Mouse (Mus musculus) T-helper 1 cell (primary cell): ENCODE results near the gene Tubd1.

Source experiments
- in situ Hi-C: fragments of 300-600 bp; cut with MboI, MseI; formaldehyde crosslinking; loops from one replicate; pipeline ENCODE4 v1.15.1; 2025; ENCODE audit warnings: high pct_unique_total_duplicates

Gene Tubd1

DNA sequence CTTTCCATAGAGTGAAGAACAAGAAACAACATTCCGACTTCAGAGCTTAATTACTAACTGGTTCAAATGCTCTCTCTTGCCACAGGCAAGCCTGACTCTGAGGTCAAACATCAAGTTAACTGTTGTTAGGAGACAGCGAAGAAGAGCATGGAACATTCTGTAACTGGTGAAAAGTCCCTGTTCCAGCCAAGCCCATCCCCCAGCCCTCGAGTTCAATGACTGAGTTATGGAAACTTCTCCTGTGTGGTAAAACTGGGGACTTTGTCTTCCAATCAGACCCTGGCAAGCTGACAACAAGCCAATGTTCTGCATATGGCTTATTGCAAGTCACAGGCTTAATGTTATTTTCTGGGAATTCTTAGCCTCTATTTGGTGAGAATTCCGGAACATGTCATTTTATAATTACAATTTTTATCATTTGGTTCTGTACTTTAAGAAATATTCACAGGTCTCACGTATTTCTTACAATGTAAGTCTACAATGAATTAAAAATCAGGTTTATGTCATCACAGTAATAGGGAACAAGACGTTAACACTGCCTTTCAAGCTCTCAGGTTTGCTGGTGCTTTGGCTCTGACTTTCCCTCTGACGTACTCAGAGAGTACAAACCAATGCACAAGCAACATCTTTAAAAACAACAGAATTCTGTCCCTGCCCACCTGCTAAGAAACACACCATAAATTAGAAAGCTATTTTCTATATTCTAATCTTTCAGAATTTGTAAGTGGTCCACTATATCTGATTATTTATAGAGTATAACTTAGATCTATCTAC is 51.6 kb downstream of the Tubd1 start:
- in situ Hi-C loops: loop anchor here (10.0 to 25.0 kb wide), 2 partner anchors 1141 to 1732 kb away; partner anchors contain the start of gene Supt4a

- in situ Hi-C loops: loop anchor here (10.0 to 25.0 kb wide), 2 partner anchors 1140 to 1732 kb away; partner anchors contain the start of gene Supt4a
Observed at GRCm38 (mm10) chr11:86596976-86597375, 52.2 kb downstream of the Tubd1 start.

GRCm38 (mm10) chr11:86598154-86598553 is 53.4 kb downstream of the Tubd1 start:
- in situ Hi-C loops: loop anchor here (10.0 to 25.0 kb wide), 2 partner anchors 1139 to 1733 kb away; partner anchors contain the start of gene Supt4a

DNA sequence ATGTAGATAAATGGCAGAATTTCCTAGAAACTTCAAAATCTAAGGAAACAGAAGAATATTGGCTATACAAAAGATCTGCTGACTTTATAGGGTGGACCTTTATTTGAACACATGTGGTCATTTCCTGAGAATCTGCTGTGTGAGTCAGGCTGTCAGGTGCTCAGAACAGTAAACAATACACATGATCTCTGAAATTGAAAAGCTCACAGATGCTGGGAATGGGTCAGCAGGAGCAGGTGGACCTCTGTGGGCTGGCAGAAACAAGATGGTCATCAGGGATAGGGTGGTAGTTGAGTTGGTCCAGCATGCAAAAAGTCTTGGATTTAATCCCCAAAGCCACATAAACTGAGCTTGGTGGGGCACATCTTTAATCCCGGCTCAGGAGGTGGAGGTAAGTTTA is 53.8 kb downstream of the Tubd1 start:
- in situ Hi-C loops: loop anchor here (10.0 to 25.0 kb wide), 2 partner anchors 1139 to 1734 kb away; partner anchors contain the start of gene Supt4a

- in situ Hi-C loops: loop anchor here (10.0 to 25.0 kb wide), 2 partner anchors 1138 to 1735 kb away; partner anchors contain the start of gene Supt4a
Observed at GRCm38 (mm10) chr11:86599378-86600208, 54.8 kb downstream of the Tubd1 start.

DNA sequence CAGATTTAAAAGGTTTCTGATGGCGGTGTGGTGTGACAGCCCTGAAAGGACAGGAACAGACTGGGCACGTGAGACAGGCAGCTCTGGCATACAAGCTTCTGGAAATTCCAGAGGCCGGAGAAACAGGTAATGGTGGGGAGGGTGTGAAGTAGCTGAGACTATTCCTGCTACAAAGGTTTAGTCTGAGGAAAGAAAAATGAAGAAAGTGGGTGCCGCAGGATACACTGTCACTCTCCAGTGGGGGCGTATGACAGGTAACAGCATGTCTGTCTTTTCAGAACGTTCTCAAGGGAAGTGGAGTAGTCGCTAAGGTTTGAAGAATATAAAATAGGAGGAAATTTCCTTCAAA is 55.4 kb downstream of the Tubd1 start:
- in situ Hi-C loops: no loop called here

DNA sequence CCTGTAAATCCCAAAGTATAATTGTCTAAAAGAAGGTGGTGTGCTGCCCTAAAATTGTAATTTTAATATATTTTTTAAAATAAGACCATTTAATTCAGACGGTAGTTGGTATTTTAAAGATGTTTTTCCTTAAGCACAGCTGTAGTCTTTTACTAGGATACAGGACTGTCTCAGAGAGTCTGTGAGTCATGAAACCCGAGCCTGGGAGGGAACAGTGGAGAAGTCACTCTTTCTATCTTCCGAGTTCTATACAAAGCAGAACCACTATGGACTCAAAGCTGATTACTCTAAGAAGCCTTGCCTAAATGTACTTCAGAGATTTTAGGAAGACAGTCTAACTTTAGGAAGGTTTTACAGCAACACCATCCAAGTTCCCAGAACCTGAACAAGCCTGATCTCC is 57.3 kb downstream of the Tubd1 start:
- in situ Hi-C loops: no loop called here

DNA sequence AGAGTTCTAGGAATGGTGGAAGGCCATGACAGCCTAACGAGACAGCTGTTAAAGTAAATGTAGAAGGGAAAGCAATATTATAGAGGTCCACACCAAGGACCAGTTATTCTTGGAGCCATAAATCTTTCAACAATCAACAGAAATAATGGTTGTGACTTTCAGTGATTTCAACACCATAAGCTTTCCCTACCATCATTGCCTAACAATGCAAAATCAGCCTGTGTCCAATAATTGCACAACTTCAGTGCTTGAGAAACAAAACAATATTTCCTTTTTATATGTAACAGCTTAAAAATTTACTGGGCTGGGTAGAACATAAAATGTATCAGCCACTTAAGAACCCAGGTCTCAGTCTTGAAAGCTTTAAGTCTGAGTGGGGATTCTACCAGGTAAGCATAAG is 58.9 kb downstream of the Tubd1 start:
- in situ Hi-C loops: no loop called here

- in situ Hi-C loops: no loop called here
Observed at GRCm38 (mm10) chr11:86604289-86604688, 59.5 kb downstream of the Tubd1 start.

GRCm38 (mm10) chr11:86604732-86605520 is 60.1 kb downstream of the Tubd1 start:
- in situ Hi-C loops: no loop called here

DNA sequence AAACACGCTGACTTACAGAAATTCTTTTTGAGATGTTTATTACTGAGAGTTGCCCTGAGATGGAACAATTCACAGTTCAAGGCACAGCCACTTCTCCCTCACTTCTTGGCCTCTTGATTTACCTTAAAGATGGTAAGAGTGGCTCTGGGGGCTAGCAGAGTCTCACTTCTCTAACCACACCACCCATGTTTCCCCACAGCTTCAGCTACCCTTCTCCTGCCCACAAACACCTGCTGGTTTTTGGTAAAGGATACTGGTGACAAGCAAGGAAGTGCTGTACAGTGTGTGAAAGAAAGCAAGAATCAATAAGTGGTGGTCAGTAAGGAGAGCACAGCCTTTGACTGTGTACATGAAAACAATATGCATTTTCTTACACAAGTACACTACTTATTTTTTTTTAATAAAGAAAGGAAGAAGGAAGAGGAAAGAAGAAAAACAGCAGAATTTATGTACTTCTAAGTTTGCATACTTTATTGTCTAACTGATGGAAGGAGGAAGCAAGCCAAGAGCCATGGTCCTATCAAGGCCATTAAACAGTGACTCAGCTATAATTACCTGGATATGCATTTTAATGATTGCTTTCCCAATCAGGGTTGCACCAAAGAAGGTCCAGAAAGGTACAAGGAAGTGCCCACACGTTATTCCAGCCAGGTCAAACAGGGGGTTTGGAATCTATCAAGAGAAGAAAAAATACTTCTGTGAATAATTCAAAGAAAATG is 62.0 kb downstream of the Tubd1 start:
- in situ Hi-C loops: no loop called here

DNA sequence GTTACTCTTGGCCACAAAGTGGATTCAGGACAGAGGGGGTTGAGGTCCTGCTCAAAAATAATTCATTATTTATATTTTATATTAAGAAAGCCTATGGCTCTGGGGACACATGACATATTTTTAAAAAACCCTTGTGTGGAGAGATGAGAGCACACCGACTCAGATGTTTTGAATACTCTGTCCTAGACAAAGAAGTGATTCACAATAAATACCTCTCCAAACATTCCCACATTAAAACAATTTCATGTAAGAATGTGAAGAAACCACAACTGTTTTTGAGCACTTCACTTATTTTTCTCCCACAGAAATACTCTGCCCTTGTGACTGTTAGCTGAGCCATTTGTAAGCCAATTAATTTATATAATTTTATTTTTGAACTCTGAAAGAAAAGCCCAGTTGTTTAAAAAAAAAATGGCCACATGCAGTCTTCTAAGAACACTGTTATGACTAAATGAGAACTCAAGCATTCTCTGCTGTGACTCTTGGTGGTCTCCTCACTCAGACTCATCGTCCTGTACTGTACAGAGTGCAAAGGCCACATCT is 63.1 kb downstream of the Tubd1 start:
- in situ Hi-C loops: no loop called here

DNA sequence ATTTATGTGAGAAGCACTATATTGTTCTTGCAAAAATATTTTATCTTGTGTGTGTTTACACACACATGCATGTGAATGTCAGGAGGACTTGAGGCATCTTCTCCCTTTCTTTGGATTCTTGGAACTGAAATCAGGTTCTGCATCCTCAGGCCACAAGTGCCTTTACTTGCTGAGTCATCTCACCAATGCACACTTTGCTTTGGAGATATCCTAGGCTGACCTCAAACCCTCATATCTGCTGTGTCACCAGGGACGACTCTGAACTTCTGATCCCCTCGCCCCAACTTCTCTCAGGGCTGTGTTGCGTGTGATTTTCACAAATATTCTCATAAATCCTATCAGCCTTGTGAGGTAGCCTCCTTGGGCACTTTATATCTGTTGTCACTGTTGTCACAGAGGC is 65.4 kb downstream of the Tubd1 start:
- in situ Hi-C loops: no loop called here

DNA sequence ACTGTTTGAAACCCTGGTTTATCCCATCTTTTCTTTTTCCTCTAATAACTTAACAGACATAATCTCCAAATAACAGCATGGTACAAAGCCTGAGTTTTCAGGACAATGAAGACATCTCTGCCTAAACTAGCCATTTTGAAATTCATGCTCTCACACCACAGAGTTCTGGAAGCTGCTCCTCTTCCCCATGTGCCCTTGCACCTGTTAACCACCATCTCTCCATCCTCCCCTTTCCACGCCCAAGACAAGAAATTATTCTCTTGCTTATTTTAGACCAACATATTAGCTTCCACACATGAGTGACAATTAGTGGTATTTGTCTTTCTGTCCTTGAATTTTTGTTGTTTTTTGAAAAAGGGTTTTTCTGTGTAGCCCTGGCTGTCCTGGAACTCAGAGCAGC is 67.2 kb downstream of the Tubd1 start:
- in situ Hi-C loops: no loop called here

- in situ Hi-C loops: no loop called here
Observed at GRCm38 (mm10) chr11:86614056-86614530, 69.3 kb downstream of the Tubd1 start.

GRCm38 (mm10) chr11:86614607-86615006 is 69.8 kb downstream of the Tubd1 start:
- in situ Hi-C loops: loop anchor here (5.0 kb wide), 1 partner anchor 38 kb away; no protein-coding TSS in a partner anchor
